Mouse (Mus musculus) midbrain, embryonic 16.5 days (tissue): ENCODE data around the gene Kpna4. TPM values are rescaled to one million over a fixed set of nuclear protein-coding genes. Genes with fewer than 3 reads are reported as not detected.

Experiments
- polyA plus RNA-seq: library from polyadenylated mRNA; unstranded; fragments of >200 nt; fragmentation: Nextera tagmentation; extraction: Ambion mirVana; gene quantifications from 2 replicates; pipeline ENCODE4 v1.2.1, GENCODE M21; 2015

Kpna4 gene
- polyA plus RNA-seq, 1 experiment from 2014 or later, result 30.5 TPM

Other genes with a start within 250 kb of the Kpna4 start
- 7.2 and 8.6 TPM in 2 replicates for gene Ift80, start 122.5 kb downstream of the Kpna4 start, polyA plus RNA-seq
- gene Smc4, start 122.4 kb downstream of the Kpna4 start, polyA plus RNA-seq, result 23.4 and 30.3 TPM in 2 replicates
- gene Trim59, start 82.4 kb downstream of the Kpna4 start, polyA plus RNA-seq, result 31.9 and 39.5 TPM in 2 replicates
- gene Arl14, start 95.3 kb upstream of the Kpna4 start, polyA plus RNA-seq, result not detected in 2 replicates
- 19.3 and 25.7 TPM in 2 replicates for gene Ppm1l, start 189.7 kb upstream of the Kpna4 start, polyA plus RNA-seq